Mouse (Mus musculus) central nervous system, embryonic 18 days (tissue): ENCODE measurements around the gene Gm9745. TPM values are rescaled to one million over a fixed set of nuclear protein-coding genes. Genes with fewer than 3 reads are reported as not detected.

ENCODE experiments used
- polyA plus RNA-seq: library from polyadenylated mRNA; depleted of rRNA; stranded (reverse); fragments of >200 nt; gene quantifications from 2 replicates; pipeline ENCODE4 v1.2.3, GENCODE M21; 2012; rRNA removed

Gm9745 gene
- not detected in 2 replicates for polyA plus RNA-seq

GRCm38 (mm10) chr13:8948131-8948530 lies at the start of gene Gm9745:
TSS of gene Gm9745 (minus strand) at chr13:8948231.

GRCm38 (mm10) chr13:8995990-8996786 lies 48.2 kb upstream of the Gm9745 start, which contains the start of gene Gtpbp4:
TSS of gene Gtpbp4 (minus strand) at chr13:8996083.

GRCm38 (mm10) chr13:8952563-8952962 lies 4.5 kb upstream of the Gm9745 start, which contains the start of gene Idi2:
TSS of gene Idi2 (plus strand) at chr13:8952863.

Other genes starting within 250 kb of the Gm9745 start
- gene Wdr37, start 76.3 kb downstream of the Gm9745 start, polyA plus RNA-seq: 34.5 and 36.8 TPM in 2 replicates
- gene Idi1, start 62.7 kb downstream of the Gm9745 start, polyA plus RNA-seq: 72.2 and 80.2 TPM in 2 replicates
- gene Idi2, start 4.6 kb upstream of the Gm9745 start, polyA plus RNA-seq: not detected in 2 replicates
- 25.5 and 26.8 TPM in 2 replicates for gene Gtpbp4, start 47.9 kb upstream of the Gm9745 start, polyA plus RNA-seq
- 30.8 and 33.8 TPM in 2 replicates for gene Larp4b, start 145.7 kb upstream of the Gm9745 start, polyA plus RNA-seq